Mouse (Mus musculus) myocyte (in vitro differentiated cells): ENCODE results near the gene Adra1b. TPM values are rescaled to one million over a fixed set of nuclear protein-coding genes. Genes with fewer than 3 reads are reported as not detected.

Experiments
- H3K27me3 ChIP-seq: one replicate; pipeline ENCODE4 v1.6.1; 2011; ENCODE audit not compliant: control insufficient read depth, insufficient read depth, insufficient read length
- H3K36me3 ChIP-seq: one replicate; pipeline ENCODE4 v1.6.1; 2011; ENCODE audit not compliant: control insufficient read depth, insufficient read depth
- H3K4me2 ChIP-seq: one replicate; pipeline ENCODE4 v1.6.1; 2011; ENCODE audit warnings: low read depth, control low read depth
- H3K4me3 ChIP-seq: one replicate; pipeline ENCODE4 v1.5.1; 2011; ENCODE audit warnings: mild to moderate bottlenecking, control low read depth, moderate library complexity
- H3K79me2 ChIP-seq: one replicate; pipeline ENCODE4 v1.6.1; 2011; ENCODE audit not compliant: control insufficient read depth, insufficient read depth
- H3ac ChIP-seq: one replicate; pipeline ENCODE4 v1.6.1; 2011; ENCODE audit not compliant: control insufficient read depth, insufficient read length
- CEBPB ChIP-seq: IDR thresholded peaks from 2 replicates; pipeline ENCODE4 v1.6.1; 2011; ENCODE audit warnings: mild to moderate bottlenecking, moderate library complexity; ENCODE audit not compliant: poor library complexity, insufficient read depth, severe bottlenecking
- E2F4 ChIP-seq: IDR thresholded peaks from one replicate; pipeline ENCODE4 v1.6.1; 2011; ENCODE audit warnings: mild to moderate bottlenecking, control low read depth, moderate library complexity; ENCODE audit not compliant: insufficient read depth
- MAX ChIP-seq: IDR thresholded peaks from one replicate; pipeline ENCODE4 v1.6.1; 2011; ENCODE audit warnings: low read depth, mild to moderate bottlenecking, control low read depth
- MYOD1 ChIP-seq, 3 experiments: IDR thresholded peaks; one replicate each; pipeline ENCODE4 v1.6.1; 2011; ENCODE audit warnings: control low read depth in 2 of 3, low read depth in 2 of 3, mild to moderate bottlenecking in 2 of 3, moderate library complexity in 1 of 3; ENCODE audit not compliant: insufficient read length in 2 of 3, control insufficient read depth in 1 of 3
- MYOG ChIP-seq, 3 experiments: IDR thresholded peaks; one replicate each; pipeline ENCODE4 v1.6.1; 2011; ENCODE audit warnings: control low read depth in 2 of 3, low read depth in 2 of 3, mild to moderate bottlenecking in 2 of 3; ENCODE audit not compliant: insufficient read length in 2 of 3, control insufficient read depth in 1 of 3, insufficient read depth in 1 of 3
- POLR2A ChIP-seq: IDR thresholded peaks from one replicate; pipeline ENCODE4 v1.6.1; 2011; ENCODE audit warnings: low read depth, mild to moderate bottlenecking, control low read depth, moderate library complexity; ENCODE audit not compliant: insufficient read length
- POLR2AphosphoS2 ChIP-seq: IDR thresholded peaks from one replicate; pipeline ENCODE4 v1.6.1; 2011; ENCODE audit warnings: low read depth, control low read depth; ENCODE audit not compliant: insufficient read length
- REST ChIP-seq: IDR thresholded peaks from one replicate; pipeline ENCODE4 v1.6.1; 2011; ENCODE audit warnings: mild to moderate bottlenecking, control low read depth, moderate library complexity; ENCODE audit not compliant: insufficient read depth, insufficient read length
- SRF ChIP-seq: IDR thresholded peaks from one replicate; pipeline ENCODE4 v1.6.1; 2011; ENCODE audit warnings: low read depth; ENCODE audit not compliant: control insufficient read depth, insufficient read length
- TCF12 ChIP-seq: IDR thresholded peaks from one replicate; pipeline ENCODE4 v1.6.1; 2011; ENCODE audit warnings: mild to moderate bottlenecking, control low read depth; ENCODE audit not compliant: poor library complexity, insufficient read depth, severe bottlenecking
- TCF3 ChIP-seq: IDR thresholded peaks from one replicate; pipeline ENCODE4 v1.6.1; 2011; ENCODE audit warnings: low read depth, control low read depth; ENCODE audit not compliant: insufficient read length
- USF1 ChIP-seq: IDR thresholded peaks from one replicate; pipeline ENCODE4 v1.6.1; 2011; ENCODE audit warnings: low read depth, mild to moderate bottlenecking, control low read depth, moderate library complexity
- polyA plus RNA-seq: library from polyadenylated mRNA; unstranded; fragments of >200 nt; fragmentation: generic; extraction: Trizol; gene quantifications from one replicate; pipeline ENCODE4 v1.2.1, GENCODE M21; 2012; ENCODE audit warnings: missing spikeins

Adra1b gene
- polyA plus RNA-seq: 1.9 TPM

DNA sequence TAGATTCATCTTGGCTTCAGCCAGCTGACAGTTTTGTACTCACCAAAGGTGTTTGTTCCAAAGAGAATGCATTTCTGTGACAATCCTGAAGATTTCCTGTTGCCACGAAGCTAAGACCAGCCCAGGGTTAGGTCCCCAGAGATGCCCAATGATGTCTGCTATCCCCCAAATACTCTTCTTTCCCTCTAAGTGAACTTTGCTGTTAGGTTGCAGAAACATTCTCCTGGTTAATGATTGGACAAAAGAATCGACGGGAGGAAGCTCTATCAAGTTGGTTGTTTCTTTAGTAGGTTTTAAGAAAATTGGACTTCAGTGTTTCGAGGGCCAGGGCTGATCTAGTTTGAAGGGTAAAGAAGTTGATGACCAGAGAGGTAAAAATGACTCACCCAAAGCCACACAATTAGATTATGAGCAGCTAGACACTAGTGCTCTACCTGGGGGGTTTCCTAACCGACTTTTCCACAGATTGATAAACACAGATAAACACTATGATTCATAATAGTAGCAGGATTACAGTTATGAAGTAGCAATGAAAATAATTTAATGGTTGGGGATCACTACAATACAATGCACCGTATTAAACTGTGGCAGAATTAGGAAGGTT lies at the start of gene Adra1b:
Gene Adra1b (minus strand): TSS at position 160 of the 604 bp plus-strand sequence.
- Histone ChIP-seq H3K4me3 (no peak within 1 kb of the TSS), H3ac (no peak within 1 kb of the TSS), H3K4me2 (no peak within 1 kb of the TSS), H3K36me3 (no peaks in the 10 kb centered on the region), H3K79me2 (no peaks in the 10 kb centered on the region), H3K27me3 (no peaks in the 10 kb centered on the region)
- TF ChIP-seq POLR2A (no peak), REST (no peak), TCF3 (no peak)

DNA sequence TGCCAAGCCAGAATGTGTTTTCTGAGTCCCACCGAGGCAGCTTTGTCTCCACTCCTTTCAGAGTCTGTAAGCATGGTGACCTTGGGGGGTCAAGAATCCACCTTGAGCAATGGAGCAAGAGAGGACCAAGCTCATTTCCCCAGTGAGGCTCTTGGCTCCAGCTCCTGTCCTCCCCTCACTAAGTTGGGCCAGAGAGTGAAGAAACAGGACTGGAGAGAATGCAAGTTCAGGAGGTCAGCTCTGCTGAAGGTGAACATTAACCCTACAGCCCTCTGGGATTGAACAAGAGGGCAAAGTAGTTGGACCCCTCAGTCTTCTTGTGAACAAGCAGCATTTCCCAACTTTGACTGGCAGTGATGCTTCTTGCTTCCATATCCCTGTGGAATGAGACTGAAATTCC lies 49.3 kb upstream of the Adra1b start:
- TF ChIP-seq SRF (no peak), POLR2A (no peak), REST (no peak), E2F4 (no peak), USF1 (no peak), MAX (no peak)

DNA sequence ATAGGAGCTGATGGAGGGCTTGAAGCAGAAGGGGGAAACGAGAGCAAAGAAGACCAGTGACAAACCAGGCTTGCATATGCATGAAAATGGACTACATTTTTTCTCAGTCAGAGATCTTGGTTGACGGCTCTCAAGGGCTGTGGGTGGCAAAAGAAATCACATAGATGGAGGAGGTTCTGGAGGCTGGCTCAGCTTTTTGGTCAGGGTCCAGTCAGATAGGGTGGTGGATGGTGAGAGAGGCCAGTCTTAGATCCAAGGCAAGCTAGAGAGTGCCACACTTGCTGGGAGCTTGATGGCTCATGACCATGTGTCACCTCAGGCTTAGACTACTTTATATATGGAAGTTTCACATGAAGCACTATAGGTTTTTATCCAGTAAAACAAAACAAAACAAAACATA lies 42.8 kb upstream of the Adra1b start:
- H3K27me3 ChIP-seq: no peaks in the 10 kb centered on the region
- no peaks in the 10 kb centered on the region for H3K79me2 ChIP-seq
- no peaks in the 10 kb centered on the region for H3K36me3 ChIP-seq
- TF ChIP-seq SRF: no peak
- TF ChIP-seq POLR2AphosphoS2: no peak
- no peak for TF ChIP-seq TCF12
- TF ChIP-seq REST: no peak
- TF ChIP-seq USF1: no peak
- no peak for TF ChIP-seq MYOD1 (IDR thresholded peaks at IDR 0.05; ENCODE audit: control insufficient read depth in 1 of 3, insufficient read length in 2 of 3, low read depth in 2 of 3)
- TF ChIP-seq E2F4: no peak
- no peak for TF ChIP-seq TCF3
- no peak for TF ChIP-seq MAX
- no peak for TF ChIP-seq MYOG (IDR thresholded peaks at IDR 0.05; ENCODE audit: control insufficient read depth in 1 of 3, insufficient read depth in 1 of 3, insufficient read length in 2 of 3, low read depth in 2 of 3)
- TF ChIP-seq POLR2A: no peak
- no peak for TF ChIP-seq CEBPB
- no peak overlapping the region for H3K4me2 ChIP-seq
- H3ac ChIP-seq: no peak overlapping the region
- no peak overlapping the region for H3K4me3 ChIP-seq

More for the DNA sequence above, 49.3 kb upstream of the Adra1b start:
- no peaks in the 10 kb centered on the region for H3K79me2 ChIP-seq
- H3K27me3 ChIP-seq: no peaks in the 10 kb centered on the region
- no peaks in the 10 kb centered on the region for H3K36me3 ChIP-seq
- no peak overlapping the region for H3ac ChIP-seq
- no peak overlapping the region for H3K4me2 ChIP-seq
- H3K4me3 ChIP-seq: no peak overlapping the region

DNA sequence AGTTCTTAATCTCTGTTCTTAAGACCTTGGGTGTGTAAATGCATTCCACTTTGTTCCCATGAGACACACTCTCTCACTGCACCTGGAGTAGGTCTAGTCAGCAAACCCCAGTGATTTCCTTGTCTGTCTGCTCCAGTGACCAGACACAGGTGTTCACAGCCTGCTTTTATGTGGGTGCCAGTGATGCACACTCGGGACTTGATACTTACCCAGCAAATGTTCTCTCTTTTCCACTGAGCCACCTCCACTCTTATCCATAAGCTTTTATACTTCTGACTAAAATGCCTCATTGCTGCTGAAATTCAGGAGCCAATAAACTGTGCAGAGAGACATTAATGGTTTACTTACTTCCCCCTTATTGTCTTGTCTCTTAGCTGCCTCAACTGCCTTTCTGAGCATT lies 42.2 kb upstream of the Adra1b start:
- Histone ChIP-seq H3K4me3 (no peak overlapping the region), H3K4me2 (no peak overlapping the region), H3K36me3 (no peaks in the 10 kb centered on the region), H3K27me3 (no peaks in the 10 kb centered on the region), H3ac (no peak overlapping the region), H3K79me2 (no peaks in the 10 kb centered on the region)
- no peak for TF ChIP-seq MYOD1 (IDR thresholded peaks at IDR 0.05; ENCODE audit: control insufficient read depth in 1 of 3, insufficient read length in 2 of 3, low read depth in 2 of 3)
- TF ChIP-seq POLR2A: no peak
- no peak for TF ChIP-seq REST
- no peak for TF ChIP-seq E2F4
- TF ChIP-seq SRF: no peak
- TF ChIP-seq MAX: no peak
- TF ChIP-seq TCF3: no peak
- TF ChIP-seq USF1: no peak
- no peak for TF ChIP-seq TCF12
- TF ChIP-seq MYOG (IDR thresholded peaks at IDR 0.05; ENCODE audit: control insufficient read depth in 1 of 3, insufficient read depth in 1 of 3, insufficient read length in 2 of 3, low read depth in 2 of 3): no peak
- no peak for TF ChIP-seq POLR2AphosphoS2
- TF ChIP-seq CEBPB: no peak

DNA sequence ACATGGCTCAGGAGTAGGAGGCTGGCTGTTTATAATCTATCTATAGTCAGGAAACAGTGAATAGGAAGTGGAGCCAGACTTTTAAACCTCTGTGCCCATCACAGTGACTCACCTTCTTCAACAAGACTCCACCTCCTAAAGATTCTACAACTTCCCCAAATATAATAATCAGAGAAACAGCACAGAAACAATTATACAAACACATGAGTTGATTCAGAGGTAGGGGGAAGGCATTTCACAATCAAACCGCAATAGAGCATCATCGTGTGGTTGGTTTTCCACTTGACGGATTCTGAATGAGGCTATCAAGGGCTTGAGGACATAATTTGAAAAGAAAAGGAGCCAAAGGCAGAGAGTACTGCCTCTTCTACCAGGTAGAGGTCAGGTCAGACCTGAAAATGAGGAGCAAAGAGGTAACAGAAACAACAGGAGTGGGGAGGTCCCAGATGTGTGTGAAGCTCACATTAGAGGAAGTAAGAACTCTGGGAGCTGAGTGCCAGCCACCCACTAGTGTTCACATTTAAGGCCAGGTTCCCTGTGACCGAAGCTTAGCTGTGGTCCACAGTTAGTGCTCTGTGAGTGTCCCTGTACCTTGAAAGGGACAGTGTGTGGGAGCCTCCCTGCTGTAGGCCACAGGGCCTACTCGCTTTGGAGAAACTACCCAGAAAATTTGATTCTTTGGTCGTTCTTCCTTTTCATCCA lies 39.6 kb upstream of the Adra1b start:
- TF ChIP-seq CEBPB (0 out of 2 replicates have a peak, but pooled peaks have one; percentile 25), USF1 (no peak)

More for the DNA sequence above, 39.6 kb upstream of the Adra1b start:
- Histone ChIP-seq H3K36me3 (no peaks in the 10 kb centered on the region), H3K4me3 (no peak overlapping the region), H3K79me2 (no peaks in the 10 kb centered on the region), H3K4me2 (no peak overlapping the region), H3ac (no peak overlapping the region), H3K27me3 (no peaks in the 10 kb centered on the region)
